Mouse (Mus musculus): ENCODE measurements around the gene Tcea2.
A peak's percentile ranks its signal among the peaks of the same experiment; 100 is the strongest.

The Tcea2 gene

DNA sequence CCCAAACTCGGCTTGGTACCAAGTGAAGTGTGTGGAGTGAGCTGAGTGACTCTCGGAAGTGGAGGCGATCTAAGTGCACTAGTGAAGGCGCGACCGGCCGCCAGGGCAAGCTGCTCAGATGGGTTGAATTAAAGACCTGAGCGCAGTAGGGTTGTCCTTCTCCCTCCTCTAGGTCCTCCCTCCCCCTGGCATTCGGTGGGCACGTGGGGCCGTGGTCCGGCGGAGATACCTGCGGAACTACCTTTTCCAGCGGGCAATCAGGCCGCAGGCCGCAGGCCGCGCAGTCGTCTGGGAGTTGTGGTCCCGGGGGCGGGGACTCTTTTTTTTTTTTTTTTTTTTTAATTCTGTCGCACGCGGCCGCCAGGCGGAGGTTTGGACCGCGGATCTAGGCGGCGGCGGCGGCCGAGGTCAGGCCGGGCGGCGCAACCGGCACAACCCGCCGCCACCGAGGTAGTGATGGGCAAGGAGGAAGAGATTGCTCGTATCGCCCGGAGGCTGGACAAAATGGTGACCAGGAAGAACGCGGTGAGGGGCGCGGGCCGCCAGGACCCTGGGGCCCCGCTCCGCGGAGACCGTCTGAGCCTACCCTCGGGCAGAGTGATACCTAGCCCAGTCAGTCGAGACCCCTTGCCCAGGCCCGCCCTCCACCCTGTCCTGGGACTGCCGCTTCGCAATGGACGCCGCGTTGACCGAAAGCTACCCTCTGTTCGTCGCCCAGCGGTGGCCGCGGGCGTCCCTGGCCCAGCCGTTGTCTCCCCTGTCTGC is at the start of gene Tcea2:
Tcea2 (plus strand) TSS at position 360 of the 765 bp plus-strand sequence.
- DNase-seq (ENCODE audit: low spot score in 2 of 2): peak; percentile 55 to 74

DNA sequence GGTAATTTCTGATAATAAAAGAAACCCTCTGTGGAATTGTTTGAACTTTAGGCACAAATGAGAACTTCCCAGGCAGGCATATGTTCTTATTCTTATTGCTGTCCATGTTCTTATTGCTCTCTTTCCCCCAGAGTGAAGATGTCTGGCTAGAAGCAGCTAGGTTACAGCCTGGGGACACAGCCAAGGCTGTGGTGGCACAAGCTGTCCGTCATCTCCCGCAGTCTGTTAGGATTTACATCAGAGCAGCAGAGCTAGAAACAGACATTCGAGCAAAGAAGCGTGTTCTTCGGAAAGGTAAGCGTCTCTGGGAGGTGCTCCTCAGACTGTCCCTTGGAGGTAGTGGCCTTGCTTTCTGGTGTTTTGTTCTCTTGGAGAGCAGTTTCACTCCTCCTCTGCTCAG is 47.5 kb upstream of the Tcea2 start:
- no peak for DNase-seq (ENCODE audit: low spot score in 2 of 2)

DNA sequence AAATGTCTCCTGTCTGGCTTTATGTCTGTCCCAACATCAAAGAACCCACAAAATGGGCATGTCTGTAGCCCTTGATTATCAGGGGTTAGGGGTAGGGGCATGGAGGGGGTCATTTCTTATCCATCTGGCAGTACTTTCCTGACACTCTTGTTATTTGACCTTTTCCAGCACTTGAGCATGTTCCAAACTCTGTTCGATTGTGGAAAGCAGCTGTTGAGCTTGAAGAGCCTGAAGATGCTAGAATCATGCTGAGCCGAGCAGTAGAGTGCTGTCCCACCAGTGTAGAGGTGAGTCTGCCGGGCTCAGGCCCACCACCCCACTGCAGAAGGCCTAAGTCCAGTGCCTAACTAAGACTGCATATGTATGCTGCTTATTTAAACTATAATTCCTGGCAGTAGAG is 44.2 kb upstream of the Tcea2 start:
- no peak for DNase-seq (ENCODE audit: low spot score in 2 of 2)

DNA sequence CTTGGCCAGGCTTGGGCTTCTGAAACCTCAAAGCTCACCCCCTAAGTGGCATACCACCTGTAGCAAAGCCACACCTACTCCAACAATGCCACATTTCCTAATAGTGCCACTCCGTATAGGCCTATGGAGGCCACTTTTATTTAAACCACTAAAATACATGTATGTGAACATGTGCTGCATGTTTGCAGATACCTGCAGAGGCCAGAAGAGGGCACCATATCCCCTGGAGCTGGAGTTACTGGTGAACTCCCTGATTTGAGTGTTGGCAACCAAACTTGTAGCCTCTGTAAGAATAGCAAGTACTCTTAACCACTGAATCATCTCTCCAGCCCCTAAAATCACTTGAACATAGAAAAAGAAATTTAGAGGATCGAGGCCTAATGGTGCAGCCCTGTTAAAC is 35.7 kb upstream of the Tcea2 start:
- no peak for DNase-seq (ENCODE audit: low spot score in 2 of 2)

DNA sequence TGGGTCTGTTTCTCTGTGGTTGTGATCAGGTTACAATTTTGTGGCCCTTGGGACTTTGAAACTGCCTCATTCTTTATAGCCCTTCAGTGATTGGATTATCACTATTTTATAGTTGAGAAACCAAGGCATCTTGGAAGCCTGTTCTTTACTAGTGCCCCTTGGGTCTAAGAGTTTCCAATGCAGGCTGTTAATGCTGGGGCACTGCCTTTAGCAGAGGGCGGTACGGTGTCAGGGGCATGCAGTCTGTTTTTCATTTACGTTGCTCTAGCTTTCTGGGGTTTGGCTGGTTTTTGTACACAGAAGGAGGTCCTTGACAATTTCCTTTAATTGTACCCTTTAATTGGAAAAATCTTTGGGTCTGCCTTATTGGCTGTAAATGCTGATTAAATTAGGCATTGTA is 34.4 kb upstream of the Tcea2 start:
- DNase-seq (ENCODE audit: low spot score in 2 of 2): no peak

DNA sequence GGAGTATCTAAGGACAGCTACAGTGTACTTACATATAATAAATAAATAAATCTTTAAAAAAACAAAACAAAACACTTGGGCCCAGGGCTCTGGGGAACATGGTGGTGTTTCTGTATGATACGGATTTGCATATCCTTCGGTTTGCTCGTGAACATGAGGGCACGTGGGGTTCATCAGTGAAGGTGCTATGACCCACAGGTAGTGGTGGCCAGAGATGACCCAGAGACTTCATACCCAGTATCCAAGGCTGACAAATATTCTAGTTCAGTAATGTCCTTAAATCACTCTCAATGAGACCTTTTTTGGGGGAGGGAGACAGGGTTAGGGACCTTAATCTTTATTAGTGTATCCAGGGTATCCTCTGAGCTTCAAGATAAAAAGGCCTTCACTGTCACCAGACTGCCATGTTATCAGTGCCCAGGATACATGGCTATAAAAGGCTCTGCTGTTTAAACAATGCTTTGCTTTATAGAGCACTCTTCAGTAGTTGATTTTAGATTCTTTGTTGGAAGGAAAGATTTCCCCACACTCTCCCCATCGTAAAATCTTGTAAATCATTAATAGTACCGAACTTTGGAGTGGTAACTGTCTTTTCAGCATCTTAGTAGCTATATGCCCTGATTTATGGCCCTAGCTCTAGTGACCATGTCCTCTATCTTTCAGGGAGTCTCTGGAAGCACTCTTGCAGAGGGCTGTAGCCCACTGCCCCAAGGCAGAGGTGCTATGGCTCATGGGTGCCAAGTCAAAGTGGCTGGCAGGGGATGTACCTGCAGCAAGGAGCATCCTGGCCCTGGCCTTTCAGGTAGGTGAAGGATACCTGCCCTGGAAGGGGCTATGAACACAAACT is 33.3 kb upstream of the Tcea2 start:
- no peak for DNase-seq (ENCODE audit: low spot score in 2 of 2)

DNA sequence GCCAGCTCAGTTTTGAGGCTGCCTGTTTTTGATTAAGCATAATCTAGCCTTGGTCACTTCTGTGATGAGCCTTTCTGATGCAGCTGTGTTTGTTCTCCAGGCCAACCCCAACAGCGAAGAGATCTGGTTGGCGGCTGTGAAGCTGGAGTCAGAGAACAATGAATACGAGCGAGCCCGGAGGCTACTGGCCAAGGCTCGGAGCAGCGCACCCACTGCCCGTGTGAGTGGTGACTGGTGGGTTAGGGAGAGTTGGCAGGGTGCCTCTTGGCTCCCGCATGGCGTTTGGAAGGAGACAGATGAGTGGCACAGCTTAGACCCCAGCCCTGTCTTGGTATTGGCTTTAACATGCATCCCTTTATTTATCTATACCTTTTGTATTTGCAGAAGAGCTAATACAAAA is 31.2 kb upstream of the Tcea2 start:
- DNase-seq (ENCODE audit: low spot score in 2 of 2): no peak

DNA sequence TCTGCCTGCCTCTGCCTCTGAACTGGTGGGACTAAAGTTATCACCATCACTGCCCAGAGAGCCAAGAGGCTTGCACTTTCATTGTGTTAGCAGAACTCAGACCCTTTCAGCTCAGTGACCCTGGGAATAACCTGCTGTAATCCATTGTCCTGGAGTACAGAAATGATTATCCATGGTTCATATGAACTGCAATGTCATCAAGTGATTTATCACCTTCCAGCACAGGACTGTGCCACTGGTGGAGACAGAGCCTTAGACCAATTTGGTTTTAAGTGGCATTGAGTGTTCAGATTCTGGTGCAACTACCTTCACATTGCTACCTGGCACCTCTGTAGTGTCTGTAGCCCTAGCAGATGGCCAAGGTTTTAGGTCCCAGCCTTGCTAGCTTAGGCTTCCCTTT is 27.0 kb upstream of the Tcea2 start:
- no peak for DNase-seq (ENCODE audit: low spot score in 2 of 2)

DNA sequence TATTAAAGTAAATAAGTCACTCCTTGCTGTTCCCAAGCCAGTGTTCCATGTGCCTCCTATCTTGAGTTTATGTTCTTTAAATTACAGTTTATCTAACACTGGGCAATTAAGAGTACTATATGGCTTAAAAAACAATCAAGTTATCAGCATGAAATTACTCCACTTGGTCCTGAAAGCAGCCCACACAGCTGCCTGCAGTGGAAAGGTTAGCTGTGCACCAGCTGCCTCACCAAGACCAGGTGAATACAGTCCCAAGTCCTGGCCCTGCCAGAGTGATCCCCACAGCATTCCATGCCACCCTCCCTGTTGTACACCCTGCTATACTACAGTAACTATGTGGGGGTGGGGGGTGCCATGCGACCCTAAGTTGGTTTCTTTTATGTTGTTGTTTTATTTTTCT is 26.6 kb upstream of the Tcea2 start:
- no peak for DNase-seq (ENCODE audit: low spot score in 2 of 2)

DNA sequence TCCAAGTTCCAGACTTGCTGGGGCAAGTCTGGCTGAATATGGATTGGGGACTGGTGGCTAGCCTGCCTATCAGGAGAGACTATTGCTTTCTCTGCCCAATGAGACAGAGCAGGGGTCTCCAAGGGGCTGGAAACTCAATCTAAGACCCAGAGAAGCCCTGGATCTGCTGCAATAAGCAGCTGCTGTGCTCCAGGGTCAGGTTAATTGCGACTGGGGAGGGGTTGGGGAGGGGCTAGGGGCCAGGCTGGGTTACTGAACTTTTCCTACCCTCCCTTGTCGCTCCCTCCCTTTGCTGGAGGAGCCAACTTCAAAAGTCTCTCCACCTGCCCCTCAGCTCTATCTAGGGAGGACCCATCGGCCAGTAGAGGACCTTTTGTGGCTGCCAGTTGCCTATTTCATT is 23.4 kb upstream of the Tcea2 start, which contains the start of gene Gm29797:
Gm29797 (plus strand) TSS at position 301 of the 400 bp plus-strand sequence.
- no peak for DNase-seq (ENCODE audit: low spot score in 2 of 2)

DNA sequence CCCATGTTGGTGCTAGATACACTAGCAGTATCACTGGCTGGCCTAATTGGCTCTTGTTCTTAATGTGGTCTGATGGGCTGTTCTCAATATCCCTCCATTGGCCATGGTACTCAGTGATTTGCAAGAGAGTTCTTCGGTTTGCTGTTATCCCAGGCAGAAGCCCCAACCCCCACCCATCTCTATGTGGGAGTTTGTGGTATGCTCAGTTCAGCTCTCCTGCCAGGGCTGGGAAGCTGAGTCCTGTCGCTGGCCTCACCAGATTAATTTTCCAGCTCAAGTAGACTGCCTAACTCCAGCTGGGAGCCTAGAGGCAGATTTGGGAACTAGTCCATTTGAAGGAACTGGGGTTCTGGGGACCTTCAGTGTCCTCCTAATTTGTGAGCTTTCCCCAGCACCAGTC is 22.7 kb upstream of the Tcea2 start:
- no peak for DNase-seq (ENCODE audit: low spot score in 2 of 2)

DNA sequence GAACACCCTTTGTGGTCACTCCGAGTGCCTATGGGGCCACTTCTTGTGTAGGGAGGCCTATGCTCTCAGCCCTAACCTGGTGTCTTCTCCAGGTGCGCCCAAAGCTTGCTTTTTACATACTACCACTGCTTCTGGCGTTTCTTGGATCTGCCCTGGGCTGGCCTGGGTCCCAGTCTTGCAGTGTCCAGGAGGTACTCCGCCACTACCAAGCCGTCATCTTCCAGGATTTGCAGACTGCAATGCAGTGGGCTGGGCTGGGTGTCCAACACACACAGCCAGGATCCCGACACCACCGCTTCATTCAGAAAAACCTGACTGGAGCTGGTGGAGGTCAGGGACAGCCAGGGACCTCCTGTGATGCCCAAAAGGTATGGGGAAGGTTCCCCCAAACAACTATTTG is 21.6 kb upstream of the Tcea2 start:
- no peak for DNase-seq (ENCODE audit: low spot score in 2 of 2)

DNA sequence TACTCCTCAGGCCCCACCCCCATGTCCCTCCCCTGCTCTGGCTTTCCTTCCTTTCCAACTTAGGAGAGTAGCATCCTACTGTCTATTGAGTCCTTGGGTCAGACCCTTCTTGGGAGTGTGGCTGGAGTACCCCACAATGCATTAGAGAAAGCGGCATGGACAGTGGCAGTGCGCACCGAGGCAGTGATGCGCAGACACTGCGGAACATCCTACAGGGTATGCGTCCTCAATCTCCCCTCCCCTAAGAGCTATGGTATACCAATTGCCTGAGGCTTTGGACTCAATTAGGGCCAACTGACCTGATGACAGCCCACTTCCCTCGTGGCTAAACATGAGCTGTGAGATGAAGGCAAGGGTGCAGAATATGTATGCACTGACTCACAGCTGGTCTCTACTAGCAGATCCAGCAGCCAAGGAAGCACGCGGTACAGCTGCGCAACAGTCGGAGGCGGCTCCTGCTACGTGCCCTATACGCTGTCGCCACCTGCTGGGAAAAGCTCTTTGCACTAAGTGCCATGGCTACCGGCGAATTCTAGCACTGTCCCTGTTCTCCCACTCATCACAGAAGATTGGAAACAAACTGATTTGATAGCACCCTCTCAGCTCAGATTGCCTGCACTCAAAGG is 21.1 kb upstream of the Tcea2 start:
- DNase-seq (ENCODE audit: low spot score in 2 of 2): peak in 1 of 2 experiments; percentile 29

DNA sequence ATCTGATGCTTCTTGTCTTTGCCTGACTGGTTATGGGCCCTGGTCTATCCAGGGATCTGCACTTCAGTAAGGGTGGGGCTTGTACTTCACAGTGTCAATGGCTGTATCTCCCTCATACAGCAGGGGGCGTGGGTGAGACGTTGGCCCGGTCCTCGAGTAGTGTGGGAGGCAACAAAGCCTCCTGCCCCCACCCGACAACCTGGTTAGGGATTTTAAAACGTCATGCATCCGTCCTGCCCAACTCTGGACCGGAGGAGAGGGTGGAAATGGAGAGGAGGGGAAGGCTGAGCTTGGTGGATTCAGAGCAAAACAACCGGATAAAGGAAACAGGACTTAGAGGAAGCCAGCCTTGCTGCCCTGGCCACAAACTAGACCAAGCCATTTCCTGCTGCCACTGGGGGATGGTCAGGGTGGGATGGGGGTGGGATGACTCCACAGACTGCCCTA is 20.5 kb upstream of the Tcea2 start:
- peak; percentile 50 to 54 for DNase-seq (ENCODE audit: low spot score in 2 of 2)

DNA sequence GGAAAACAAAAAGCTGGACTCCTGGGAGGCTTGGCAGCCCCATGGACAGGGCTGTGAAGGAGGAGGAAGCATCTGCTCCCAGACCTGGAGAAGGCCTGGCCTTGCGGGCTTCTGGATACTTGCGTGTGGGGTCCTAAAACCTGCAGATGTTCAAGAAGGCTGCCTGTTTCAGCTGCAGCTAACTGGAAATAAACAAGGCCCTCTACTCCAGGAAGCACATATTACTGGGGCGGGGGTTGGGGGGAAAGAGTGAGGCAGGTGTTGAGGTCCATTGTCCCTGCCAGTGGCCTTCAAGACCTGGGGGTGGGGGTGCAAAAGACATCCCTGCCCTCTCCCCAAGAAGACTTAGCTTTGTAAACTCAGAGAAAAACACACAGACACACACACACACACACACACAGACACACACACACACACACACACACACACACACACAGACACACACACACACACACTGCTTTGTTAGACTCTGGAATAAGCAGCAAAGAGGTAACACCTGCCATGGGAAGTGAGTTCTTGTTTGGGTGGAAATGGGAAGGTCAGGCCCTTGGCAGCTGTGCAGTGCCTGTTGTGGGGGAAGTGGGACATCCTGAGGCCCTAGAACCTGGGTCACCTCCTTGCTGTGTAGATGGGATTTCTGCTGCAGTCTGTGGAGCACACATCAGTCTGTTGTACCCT is 17.4 kb upstream of the Tcea2 start:
- DNase-seq (ENCODE audit: low spot score in 2 of 2): no peak

DNA sequence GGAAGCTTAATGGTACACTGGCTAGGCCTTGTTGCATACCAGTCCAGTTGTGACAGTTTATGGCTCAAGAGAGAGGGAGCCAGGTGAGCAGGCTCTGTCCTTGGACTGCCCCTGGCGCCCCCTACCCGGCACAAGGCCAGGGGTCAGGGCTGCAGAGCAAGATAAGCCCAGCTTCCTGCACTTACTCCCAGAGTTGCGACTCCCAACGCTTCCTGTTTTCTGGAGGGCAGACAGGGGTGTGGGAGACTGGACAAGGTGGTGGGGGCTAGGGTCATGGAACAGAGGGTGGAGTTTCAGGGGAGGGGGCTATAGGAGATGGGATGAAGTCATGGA is 16.8 kb upstream of the Tcea2 start:
- DNase-seq (ENCODE audit: low spot score in 2 of 2): no peak

DNA sequence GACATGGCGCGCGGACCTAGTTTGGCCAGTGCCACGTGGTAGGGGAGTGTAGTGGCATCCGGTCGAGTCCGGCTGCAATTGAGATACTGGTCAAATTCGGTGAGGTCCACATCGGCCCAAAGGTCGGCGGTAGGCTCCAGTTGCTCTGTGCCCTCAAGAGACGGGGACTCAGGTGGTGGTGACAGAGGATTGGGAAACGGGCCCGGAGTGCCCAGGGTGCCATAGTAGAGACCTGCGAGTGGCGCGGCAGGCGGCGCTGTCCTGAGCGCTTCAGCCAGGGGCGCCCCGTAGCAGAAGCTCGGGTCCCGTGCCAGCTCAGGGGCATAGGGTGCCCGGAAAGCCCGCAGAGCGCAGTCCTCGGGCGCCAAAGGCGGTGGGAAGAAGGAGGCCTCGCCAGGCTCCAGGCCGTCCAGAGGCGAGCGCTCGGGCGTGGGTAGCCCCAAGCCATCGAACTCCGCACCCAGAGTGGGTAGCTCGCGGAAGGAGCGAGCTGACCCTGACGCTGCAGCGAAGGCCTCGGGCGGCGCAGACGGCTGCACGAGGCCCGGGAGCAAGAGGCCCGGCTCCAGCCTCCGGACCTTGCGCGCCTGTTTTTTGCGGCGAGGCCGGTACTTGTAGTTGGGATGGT is 9.7 kb upstream of the Tcea2 start:
- no peak for DNase-seq (ENCODE audit: low spot score in 2 of 2)

DNA sequence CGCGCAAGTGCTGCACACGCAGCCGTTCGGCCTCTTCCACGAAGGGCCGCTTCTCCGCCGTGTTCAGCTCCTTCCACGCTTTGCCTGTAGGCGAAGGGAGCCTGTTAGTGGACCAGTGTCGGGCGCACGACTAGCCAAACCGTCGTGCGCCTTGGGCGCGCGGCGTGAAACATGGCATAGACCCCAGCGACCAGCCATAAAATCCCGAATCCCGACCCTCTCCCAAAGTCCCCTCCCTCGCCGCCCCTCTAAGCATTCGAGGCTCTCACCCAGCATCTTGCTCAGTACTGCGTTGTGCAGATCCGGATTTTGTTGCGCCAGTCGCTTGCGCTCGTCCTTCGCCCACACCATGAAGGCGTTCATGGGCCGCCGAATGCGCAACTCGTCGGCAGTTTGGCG is 9.2 kb upstream of the Tcea2 start:
- DNase-seq (ENCODE audit: low spot score in 2 of 2): no peak

DNA sequence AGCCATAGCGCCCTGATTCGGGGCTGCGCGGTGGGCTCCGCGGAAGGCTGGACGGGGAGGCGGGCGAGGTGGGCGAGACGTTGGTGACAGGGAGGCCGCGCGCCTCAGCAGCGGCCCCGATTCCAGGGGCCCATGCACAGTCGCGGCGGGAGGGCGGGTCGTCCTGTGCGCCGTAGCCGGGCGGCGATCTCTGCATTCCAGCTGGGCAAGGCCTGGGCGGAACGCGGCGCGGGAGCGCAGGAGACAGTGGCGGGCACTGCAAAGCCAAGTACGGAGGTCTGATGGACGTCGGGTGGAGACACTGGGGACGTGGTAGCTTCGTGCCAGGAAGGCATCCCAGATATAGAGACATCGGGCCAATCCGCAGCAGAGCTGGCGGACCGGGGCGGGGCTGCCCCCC is 8.8 kb upstream of the Tcea2 start, which contains the start of gene Sox18:
Sox18 (minus strand) TSS at position 315 of the 400 bp plus-strand sequence.
- DNase-seq (ENCODE audit: low spot score in 2 of 2): no peak

DNA sequence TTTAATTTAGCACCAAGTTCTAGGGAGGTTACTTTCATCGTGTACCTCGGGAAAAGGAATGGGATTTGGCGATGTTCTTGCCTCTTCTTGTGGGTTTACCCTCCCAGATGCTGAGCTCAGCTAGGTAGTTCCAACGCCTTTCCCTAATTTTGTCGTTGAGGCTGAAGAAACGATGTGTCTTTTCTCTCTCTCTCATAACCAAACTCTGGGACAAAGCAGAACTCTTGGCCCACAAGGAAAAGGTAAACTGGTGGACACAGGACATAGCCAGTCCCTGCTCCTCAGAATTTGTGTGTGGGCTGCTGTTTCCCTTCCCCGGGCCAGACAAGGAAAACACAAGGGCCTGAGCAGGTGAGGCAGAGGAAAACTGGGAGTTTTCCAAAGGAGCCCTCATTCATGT is 8.1 kb upstream of the Tcea2 start:
- no peak for DNase-seq (ENCODE audit: low spot score in 2 of 2)

DNA sequence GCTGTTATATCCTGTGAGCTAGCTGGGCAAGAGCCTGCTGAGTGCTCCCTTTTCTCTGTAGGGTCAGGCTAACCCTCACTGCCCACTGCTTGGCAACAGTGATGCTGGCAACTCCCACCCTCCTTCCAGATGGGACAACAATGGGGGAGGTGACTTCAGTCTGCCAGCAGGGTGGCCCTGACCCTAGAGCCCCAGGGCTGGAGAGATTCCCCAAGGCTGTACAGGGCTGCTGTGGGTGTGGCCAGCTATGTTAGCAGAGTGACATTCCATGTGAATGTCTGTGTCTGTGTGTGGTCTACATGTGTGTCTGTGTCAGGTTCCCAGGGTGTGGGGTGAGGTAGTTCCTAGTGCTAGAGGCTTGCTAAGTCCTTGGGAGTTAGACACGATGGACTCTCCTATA is 6.6 kb upstream of the Tcea2 start:
- DNase-seq (ENCODE audit: low spot score in 2 of 2): no peak

DNA sequence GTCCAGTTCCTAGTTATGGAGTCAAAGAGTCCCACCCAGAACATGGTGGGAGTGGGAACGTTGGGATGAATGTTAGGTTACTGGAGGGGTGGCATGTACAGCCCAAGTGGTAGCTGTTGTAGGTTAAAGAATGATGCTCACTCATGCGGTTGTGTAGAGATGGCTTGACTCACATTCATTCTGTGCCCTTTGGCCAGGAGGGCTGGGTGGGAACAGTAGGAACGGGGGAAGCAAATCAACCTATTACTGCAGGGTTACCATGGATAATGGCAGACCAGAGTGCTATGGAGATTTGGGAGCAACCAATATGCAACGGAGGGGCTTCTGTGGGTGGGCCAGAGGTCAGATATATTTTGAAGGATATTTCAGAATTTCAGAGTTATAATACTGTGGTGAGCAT is 5.2 kb upstream of the Tcea2 start:
- no peak for DNase-seq (ENCODE audit: low spot score in 2 of 2)

All from urinary bladder, adult 18-20 months (tissue).